ENCODE assay signal across 11 mouse cellular contexts in genomic region chr1:144030499-144030898, GRCm38 (mm10). TPM values are rescaled to one million over a fixed set of nuclear protein-coding genes. Genes with fewer than 3 reads are reported as not detected.
DNase-seq lines count a peak whose midpoint lies in the region; ATAC-seq lines count a peak whose summit lies in the region.
"Had no signal": no experiment of that assay in that cellular context is flagged by ENCODE, and none has a peak within 500 bp of the region (broad histone marks: within the 10 kb centered on the region; RNA-seq: fewer than 3 reads in every experiment).

No protein-coding gene starts in this region.

- no peak for ATAC-seq in activated CD4-positive, CD25-positive, alpha-beta regulatory T cell, adult 4 months

- DNase-seq in cerebellum, postnatal 10 days, result peak; percentile 13 to 41
- no peak for DNase-seq in cerebellum, adult 11 months
- peak; percentile 91 for DNase-seq in Muller cell, postnatal 12 days (ENCODE audit: inconsistent ontology term)
- peak; percentile 9 for DNase-seq in forelimb bud, embryonic 11.5 days (ENCODE audit: low read depth, low spot score)
- DNase-seq in kidney, postnatal 14 days, result peak; percentile 37
- no peak for DNase-seq in right cerebral cortex, postnatal 25 days
- no peak for DNase-seq in spleen, postnatal 14 days (ENCODE audit: low spot score in 2 of 2)
- DNase-seq: adrenal gland, postnatal 36 days; cerebellum, adult 18-20 months; lung, postnatal 14 days had no signal

RNA-seq across cellular contexts. Expression of gene Rgs2, which starts 26.5 kb away (rescaled TPM):
- polyA plus RNA-seq in activated CD4-positive, CD25-positive, alpha-beta regulatory T cell, adult 4 months (2017; shearing (Covaris generic)), result 10 to 100 TPM; 22.0 to 23.6 TPM

Comparison
In these comparisons a context has a peak if more than half of its experiments do, and no peak if none do; other contexts are left out.
1. DNase-seq: peak in cerebellum, postnatal 10 days (2 of 2), Muller cell, postnatal 12 days (single experiment), forelimb bud, embryonic 11.5 days (single experiment) and kidney, postnatal 14 days (single experiment); none in cerebellum, adult 11 months (single experiment), right cerebral cortex, postnatal 25 days (single experiment) and spleen, postnatal 14 days (0 of 2).